In the genomic region with DNA sequence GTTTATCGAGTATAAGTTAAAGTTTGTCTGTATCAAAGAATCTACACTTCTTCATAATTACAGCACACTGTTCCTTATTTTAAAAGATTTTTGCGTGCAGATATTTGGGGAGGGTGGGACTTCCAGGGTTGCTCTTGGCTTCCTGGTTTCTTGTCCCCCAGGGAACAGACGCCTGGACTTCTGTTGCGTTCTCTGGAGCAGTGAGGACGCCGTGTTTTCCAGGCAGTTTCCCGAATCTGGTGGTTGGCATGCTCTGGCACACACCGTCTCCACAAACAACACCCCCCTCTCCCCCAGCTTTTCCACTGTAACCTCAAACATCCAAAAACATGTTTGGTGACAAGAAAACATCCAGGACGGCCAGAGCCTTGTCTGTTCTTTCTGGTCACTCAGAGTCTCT, we compare ENCODE assay signal across 22 mouse cellular contexts. TPM values are rescaled to one million over a fixed set of nuclear protein-coding genes. Genes with fewer than 3 reads are reported as not detected.
DNase-seq lines count a peak whose midpoint lies in the region; ATAC-seq lines count a peak whose summit lies in the region.
"Had no signal": no experiment of that assay in that cellular context is flagged by ENCODE, and none has a peak within 500 bp of the region (broad histone marks: within the 10 kb centered on the region; RNA-seq: fewer than 3 reads in every experiment).

No protein-coding gene starts in this region.

- H3K9ac ChIP-seq in heart, embryonic 16.5 days (ENCODE audit: low read length) = no peak overlapping the region
- no peak overlapping the region for H3K9ac ChIP-seq in liver, embryonic 15.5 days
- H3K9ac ChIP-seq: stomach, embryonic 15.5 days had no signal

- H3K4me2 ChIP-seq in heart, embryonic 16.5 days (ENCODE audit: low read depth, low read length) = no peak overlapping the region
- H3K4me2 ChIP-seq in liver, embryonic 15.5 days = 0 out of 2 replicates have a peak overlapping the region, but pooled peaks have one; percentile 45
- H3K4me2 ChIP-seq: stomach, embryonic 15.5 days had no signal

- no peak overlapping the region for H3K4me3 ChIP-seq in heart, embryonic 16.5 days (ENCODE audit: low read length)
- no peak overlapping the region for H3K4me3 ChIP-seq in liver, embryonic 15.5 days (replicated peaks)
- H3K4me3 ChIP-seq: hindbrain, embryonic 10.5 days; stomach, embryonic 15.5 days had no signal

- H3K27me3 ChIP-seq in heart, embryonic 16.5 days (ENCODE audit: control insufficient read depth, insufficient read depth, low read length) = no peaks in the 10 kb centered on the region
- no peaks in the 10 kb centered on the region for H3K27me3 ChIP-seq in liver, embryonic 15.5 days
- H3K27me3 ChIP-seq: stomach, embryonic 15.5 days had no signal

- H3K9me3 ChIP-seq in heart, embryonic 16.5 days (replicated peaks; ENCODE audit: control insufficient read depth, low read length) = no peaks in the 10 kb centered on the region
- no peaks in the 10 kb centered on the region for H3K9me3 ChIP-seq in liver, embryonic 15.5 days (replicated peaks)
- H3K9me3 ChIP-seq: hindbrain, embryonic 10.5 days; stomach, embryonic 15.5 days had no signal

- no peak for ATAC-seq in heart, embryonic 16.5 days (replicated peaks; ENCODE audit: extremely low read depth, insufficient read depth, low FRiP score)
- no peak for ATAC-seq in liver, embryonic 15.5 days (ENCODE audit: insufficient read depth)
- ATAC-seq: CD4-positive, CD25-positive, alpha-beta regulatory T cell, adult 4 months; forebrain, embryonic 16.5 days; midbrain, embryonic 16.5 days had no signal

- peaks cover 52% of the 10 kb centered on the region for H3K4me1 ChIP-seq in heart, embryonic 16.5 days (ENCODE audit: control insufficient read depth, insufficient read depth, low read length)
- peaks cover 74% of the 10 kb centered on the region for H3K4me1 ChIP-seq in liver, embryonic 15.5 days (replicated peaks)

- DNase-seq in heart, adult 11 months = peak; percentile 97
- no peak for DNase-seq in heart, postnatal 4 days
- DNase-seq in heart, adult 9 months (ENCODE audit: low spot score in 2 of 2) = peak; percentile 47
- no peak for DNase-seq in adrenal gland, postnatal 25 days
- DNase-seq in lung, postnatal 25 days (ENCODE audit: low spot score) = no peak
- DNase-seq in left cerebral cortex, adult 9 months (ENCODE audit: low spot score in 2 of 2) = no peak
- DNase-seq: adrenal gland, postnatal 14 days; cerebellum, adult 11-12 months; kidney, adult 18-20 months; kidney, postnatal 14 days; left cerebral cortex, postnatal 4 days; lung, adult 18-20 months; lung, postnatal 36 days; retina, postnatal 1 day; thymus, adult 2 months had no signal

- peak overlapping the region; percentile 49; the same call in 1 of the 2 replicates for H3K27ac ChIP-seq in heart, embryonic 16.5 days (ENCODE audit: low read length)
- peak overlapping the region; percentile 75 for H3K27ac ChIP-seq in liver, embryonic 15.5 days (replicated peaks)
- H3K27ac ChIP-seq: hindbrain, embryonic 10.5 days; stomach, embryonic 15.5 days had no signal

- 70% methylated on average over 9 of the region's 9 CpGs for WGBS in heart, embryonic 16.5 days
- 72% methylated on average over 9 of the region's 9 CpGs for WGBS in liver, embryonic 15.5 days (ENCODE audit: insufficient replicate concordance)

- H3K36me3 ChIP-seq in heart, embryonic 16.5 days (ENCODE audit: control insufficient read depth, insufficient read depth) = no peaks in the 10 kb centered on the region
- peaks cover 18% of the 10 kb centered on the region for H3K36me3 ChIP-seq in liver, embryonic 15.5 days (replicated peaks)
- H3K36me3 ChIP-seq: stomach, embryonic 15.5 days had no signal

RNA-seq across cellular contexts. Expression of gene Lrrc8c, which starts 7.6 kb away (rescaled TPM):
- total RNA-seq in heart, postnatal 4 days (2021) = 10 to 100 TPM; 46.3 to 51.6 TPM
- 20.1 and 22.6 TPM in 2 replicates for polyA plus RNA-seq in heart, embryonic 16.5 days (2015; fragmentation: Nextera tagmentation; extraction: Ambion mirVana)
- polyA plus RNA-seq in liver, embryonic 15.5 days (2015; fragmentation: Nextera tagmentation; extraction: Ambion mirVana) = 15.2 and 15.5 TPM in 2 replicates
- 16.5 and 36.8 TPM in 2 replicates for total RNA-seq in adrenal gland, postnatal 25 days (2021)

Comparison
In these comparisons a context has a peak if more than half of its experiments do, and no peak if none do; other contexts are left out.
1. DNase-seq: peak in heart, adult 11 months (single experiment) and heart, adult 9 months (2 of 2); none in heart, postnatal 4 days (single experiment), adrenal gland, postnatal 25 days (single experiment), lung, postnatal 25 days (single experiment) and left cerebral cortex, adult 9 months (0 of 2).